Mouse (Mus musculus) limb, embryonic 12.5 days (tissue): ENCODE data around the gene Arhgef33. TPM values are rescaled to one million over a fixed set of nuclear protein-coding genes. Genes with fewer than 3 reads are reported as not detected.

Experiments
- ATAC-seq: fragments of 200-750 bp; cut with Nextera tagmentation; 2 replicates; pipeline ENCODE4 v1.8.0; 2017; ENCODE audit warnings: low read depth, moderate TSS enrichment; ENCODE audit not compliant: insufficient number of reproducible peaks, insufficient read depth, low FRiP score, low TSS enrichment
- H3K27ac ChIP-seq: fragments of 300-500 bp; sonication (generic); 2 replicates; pipeline ENCODE4 v1.5.1; 2016; ENCODE audit warnings: mild to moderate bottlenecking, moderate library complexity
- H3K27me3 ChIP-seq: fragments of 300-500 bp; sonication (generic); 2 replicates; pipeline ENCODE4 v1.6.1; 2016; ENCODE audit warnings: mild to moderate bottlenecking, moderate library complexity
- H3K36me3 ChIP-seq: fragments of 300-500 bp; sonication (generic); 2 replicates; pipeline ENCODE4 v1.6.1; 2016; ENCODE audit warnings: mild to moderate bottlenecking, moderate library complexity
- H3K4me1 ChIP-seq: fragments of 300-500 bp; sonication (generic); replicated peaks from 2 replicates; pipeline ENCODE4 v1.6.1; 2016
- H3K4me2 ChIP-seq: fragments of 300-500 bp; sonication (generic); 2 replicates; pipeline ENCODE4 v1.6.1; 2016; ENCODE audit warnings: mild to moderate bottlenecking, moderate library complexity
- H3K4me3 ChIP-seq: fragments of 300-500 bp; sonication (generic); replicated peaks from 2 replicates; pipeline ENCODE4 v1.5.1; 2016; ENCODE audit warnings: mild to moderate bottlenecking
- H3K9ac ChIP-seq: fragments of 300-500 bp; sonication (generic); replicated peaks from 2 replicates; pipeline ENCODE4 v1.6.1; 2016; ENCODE audit warnings: mild to moderate bottlenecking, moderate library complexity
- H3K9me3 ChIP-seq: fragments of 300-500 bp; sonication (generic); 2 replicates; pipeline ENCODE4 v1.6.1; 2016; ENCODE audit warnings: mild to moderate bottlenecking, moderate library complexity
- WGBS: fragments of 180-500 bp; shearing (Covaris S2); methylation state at CpG from one replicate; pipeline ENCODE4 v1.1.7; 2016; 5-methylcytosine and 5-hydroxymethylcytosine counted together
- polyA plus RNA-seq: library from polyadenylated mRNA; unstranded; fragments of >200 nt; fragmentation: Nextera tagmentation; extraction: Ambion mirVana; gene quantifications from 2 replicates; pipeline ENCODE4 v1.2.1, GENCODE M21; 2016

Gene Arhgef33
- polyA plus RNA-seq, 1 experiment from 2014 or later, result 2.1 TPM

- no peaks in the 10 kb centered on the region for H3K4me1 ChIP-seq
Measured at GRCm38 (mm10) chr17:80295258-80295657, 11.9 kb upstream of the Arhgef33 start.

GRCm38 (mm10) chr17:80298844-80299243 is 8.4 kb upstream of the Arhgef33 start:
- Histone ChIP-seq H3K9me3 (no peaks in the 10 kb centered on the region), H3K27me3 (no peaks in the 10 kb centered on the region), H3K4me1 (no peaks in the 10 kb centered on the region), H3K9ac (no peak overlapping the region), H3K27ac (no peak overlapping the region), H3K4me2 (no peak overlapping the region), H3K4me3 (no peak overlapping the region), H3K36me3 (no peaks in the 10 kb centered on the region)
- no peak for ATAC-seq
- WGBS, result 89% methylated on average over 5 of the region's 5 CpGs

More at GRCm38 (mm10) chr17:80295258-80295657, 11.9 kb upstream of the Arhgef33 start:
- H3K4me2 ChIP-seq, result no peak overlapping the region
- H3K4me3 ChIP-seq, result no peak overlapping the region
- H3K9ac ChIP-seq, result no peak overlapping the region
- H3K9me3 ChIP-seq, result no peaks in the 10 kb centered on the region
- H3K36me3 ChIP-seq, result no peaks in the 10 kb centered on the region
- no peaks in the 10 kb centered on the region for H3K27me3 ChIP-seq
- H3K27ac ChIP-seq, result no peak overlapping the region
- no peak for ATAC-seq
- 90% methylated on average over 5 of the region's 5 CpGs for WGBS

GRCm38 (mm10) chr17:80311761-80312160 is 4.6 kb downstream of the Arhgef33 start:
- H3K4me1 ChIP-seq, result peaks cover 14% of the 10 kb centered on the region
- H3K27ac ChIP-seq, result no peak overlapping the region
- 81% methylated on average over 9 of the region's 9 CpGs for WGBS
- no peak overlapping the region for H3K4me2 ChIP-seq
- no peak overlapping the region for H3K4me3 ChIP-seq
- no peak for ATAC-seq
- no peak overlapping the region for H3K9ac ChIP-seq
- H3K27me3 ChIP-seq, result no peaks in the 10 kb centered on the region
- H3K9me3 ChIP-seq, result no peaks in the 10 kb centered on the region
- no peaks in the 10 kb centered on the region for H3K36me3 ChIP-seq

- Histone ChIP-seq H3K4me3 (no peak overlapping the region), H3K4me1 (peaks cover 14% of the 10 kb centered on the region), H3K27me3 (no peaks in the 10 kb centered on the region), H3K27ac (no peak overlapping the region), H3K9me3 (no peaks in the 10 kb centered on the region), H3K4me2 (no peak overlapping the region), H3K9ac (no peak overlapping the region), H3K36me3 (no peaks in the 10 kb centered on the region)
- 71% methylated on average over 4 of the region's 4 CpGs for WGBS
- ATAC-seq, result no peak
Measured at GRCm38 (mm10) chr17:80312405-80312804, 5.2 kb downstream of the Arhgef33 start.

- Histone ChIP-seq H3K9me3 (no peaks in the 10 kb centered on the region; the same call in 1 of the 2 replicates), H3K27ac (no peak overlapping the region), H3K36me3 (no peaks in the 10 kb centered on the region), H3K4me2 (no peak overlapping the region), H3K9ac (no peak overlapping the region), H3K27me3 (no peaks in the 10 kb centered on the region), H3K4me3 (no peak overlapping the region), H3K4me1 (no peaks in the 10 kb centered on the region)
- no peak for ATAC-seq
- WGBS, result 86% methylated on average over 6 of the region's 6 CpGs
Measured at GRCm38 (mm10) chr17:80322228-80322627, 15.0 kb downstream of the Arhgef33 start.

GRCm38 (mm10) chr17:80323015-80323414 is 15.8 kb downstream of the Arhgef33 start:
- H3K27me3 ChIP-seq, result no peaks in the 10 kb centered on the region
- H3K27ac ChIP-seq, result no peak overlapping the region
- H3K36me3 ChIP-seq, result no peaks in the 10 kb centered on the region
- no peaks in the 10 kb centered on the region for H3K4me1 ChIP-seq
- H3K9me3 ChIP-seq, result no peaks in the 10 kb centered on the region; the same call in 1 of the 2 replicates
- ATAC-seq, result no peak
- WGBS, result 70% methylated on average over 4 of the region's 4 CpGs
- no peak overlapping the region for H3K4me2 ChIP-seq
- no peak overlapping the region for H3K4me3 ChIP-seq
- H3K9ac ChIP-seq, result no peak overlapping the region

GRCm38 (mm10) chr17:80323658-80324057 is 16.5 kb downstream of the Arhgef33 start:
- Histone ChIP-seq H3K4me3 (no peak overlapping the region), H3K27ac (no peak overlapping the region), H3K27me3 (no peaks in the 10 kb centered on the region), H3K36me3 (no peaks in the 10 kb centered on the region), H3K9me3 (no peaks in the 10 kb centered on the region; the same call in 1 of the 2 replicates), H3K4me2 (no peak overlapping the region), H3K9ac (no peak overlapping the region), H3K4me1 (no peaks in the 10 kb centered on the region)
- ATAC-seq, result no peak
- WGBS, result 81% methylated on average over 8 of the region's 8 CpGs

GRCm38 (mm10) chr17:80324521-80324920 is 17.3 kb downstream of the Arhgef33 start:
- no peak overlapping the region for H3K9ac ChIP-seq
- no peak overlapping the region for H3K4me2 ChIP-seq
- H3K27me3 ChIP-seq, result no peaks in the 10 kb centered on the region
- no peaks in the 10 kb centered on the region for H3K36me3 ChIP-seq
- H3K9me3 ChIP-seq, result no peaks in the 10 kb centered on the region; the same call in 1 of the 2 replicates
- no peak overlapping the region for H3K4me3 ChIP-seq
- no peak for ATAC-seq
- H3K27ac ChIP-seq, result no peak overlapping the region
- no peaks in the 10 kb centered on the region for H3K4me1 ChIP-seq
- WGBS, result 77% methylated on average over 7 of the region's 7 CpGs

- 85% methylated on average over 5 of the region's 5 CpGs for WGBS
- ATAC-seq, result no peak
Measured at GRCm38 (mm10) chr17:80325456-80325855, 18.2 kb downstream of the Arhgef33 start.

GRCm38 (mm10) chr17:80326431-80326830 is 19.2 kb downstream of the Arhgef33 start:
- ATAC-seq, result no peak
- Histone ChIP-seq H3K27me3 (no peaks in the 10 kb centered on the region), H3K4me1 (no peaks in the 10 kb centered on the region), H3K36me3 (no peaks in the 10 kb centered on the region), H3K27ac (no peak overlapping the region), H3K4me2 (no peak overlapping the region), H3K9me3 (no peaks in the 10 kb centered on the region; the same call in 1 of the 2 replicates), H3K4me3 (no peak overlapping the region), H3K9ac (no peak overlapping the region)
- WGBS, result 55% methylated on average over 3 of the region's 3 CpGs

More at GRCm38 (mm10) chr17:80325456-80325855, 18.2 kb downstream of the Arhgef33 start:
- no peak overlapping the region for H3K27ac ChIP-seq
- no peaks in the 10 kb centered on the region; the same call in 1 of the 2 replicates for H3K9me3 ChIP-seq
- H3K9ac ChIP-seq, result no peak overlapping the region
- H3K4me1 ChIP-seq, result no peaks in the 10 kb centered on the region
- no peak overlapping the region for H3K4me3 ChIP-seq
- no peaks in the 10 kb centered on the region for H3K36me3 ChIP-seq
- no peak overlapping the region for H3K4me2 ChIP-seq
- H3K27me3 ChIP-seq, result no peaks in the 10 kb centered on the region

- ATAC-seq, result no peak
- Histone ChIP-seq H3K27me3 (no peaks in the 10 kb centered on the region), H3K4me2 (no peak overlapping the region), H3K27ac (no peak overlapping the region), H3K4me3 (no peak overlapping the region), H3K4me1 (no peaks in the 10 kb centered on the region), H3K36me3 (no peaks in the 10 kb centered on the region), H3K9me3 (no peaks in the 10 kb centered on the region), H3K9ac (no peak overlapping the region)
- 86% methylated on average over 2 of the region's 2 CpGs for WGBS
Measured at GRCm38 (mm10) chr17:80332386-80332785, 25.2 kb downstream of the Arhgef33 start.

GRCm38 (mm10) chr17:80345277-80345676 is 38.1 kb downstream of the Arhgef33 start:
- ATAC-seq, result no peak
- H3K27me3 ChIP-seq, result no peaks in the 10 kb centered on the region
- no peaks in the 10 kb centered on the region for H3K36me3 ChIP-seq
- no peak overlapping the region for H3K4me3 ChIP-seq
- no peak overlapping the region for H3K4me2 ChIP-seq
- WGBS, result 79% methylated on average over 4 of the region's 4 CpGs
- no peaks in the 10 kb centered on the region; the same call in 1 of the 2 replicates for H3K4me1 ChIP-seq
- H3K27ac ChIP-seq, result no peak overlapping the region
- H3K9me3 ChIP-seq, result 0 out of 2 replicates have a peak, but pooled peaks cover 3% of the 10 kb centered on the region
- H3K9ac ChIP-seq, result no peak overlapping the region
